Comparison of ENCODE assay signal across 9 mouse cellular contexts in the genomic region with DNA sequence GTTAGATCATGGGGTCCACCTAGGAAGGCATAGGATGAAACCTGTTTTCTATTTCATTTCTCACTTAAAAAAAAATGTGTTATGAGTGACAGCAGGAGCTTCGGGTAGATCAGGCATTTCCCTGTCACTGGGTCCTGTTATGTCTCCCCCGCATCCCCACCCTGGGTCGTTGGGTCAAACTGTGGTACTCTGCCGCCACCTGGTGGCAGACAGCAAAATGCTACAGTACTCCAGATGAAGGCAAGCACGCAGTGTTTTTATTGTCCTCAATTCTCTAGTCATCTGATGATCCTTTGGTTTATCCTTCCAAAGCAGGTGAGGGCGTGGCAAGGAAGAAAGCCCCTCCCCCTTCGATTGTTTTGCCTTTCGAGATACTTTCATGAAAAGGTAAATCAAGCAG.
DNase-seq lines count a peak whose midpoint lies in the region; ATAC-seq and TF ChIP-seq lines count a peak whose summit lies in the region.
"Had no signal": no experiment of that assay in that cellular context is flagged by ENCODE, and none has a peak within 500 bp of the region (broad histone marks: within the 10 kb centered on the region; RNA-seq: fewer than 3 reads in every experiment).

No protein-coding gene starts in this region.

- no peaks in the 10 kb centered on the region for H3K36me3 ChIP-seq in heart, embryonic 13.5 days
- H3K36me3 ChIP-seq in lung, embryonic 14.5 days (ENCODE audit: insufficient read depth): no peaks in the 10 kb centered on the region

- 0 out of 2 replicates have a peak overlapping the region, but pooled peaks have one; percentile 0 for H3K4me2 ChIP-seq in heart, embryonic 13.5 days
- no peak overlapping the region for H3K4me2 ChIP-seq in lung, embryonic 14.5 days

- H3K9ac ChIP-seq in heart, embryonic 13.5 days: peak overlapping the region; percentile 14; the same call in 1 of the 2 replicates
- no peak overlapping the region for H3K9ac ChIP-seq in lung, embryonic 14.5 days

- peak; percentile 63 for DNase-seq in A20 (ENCODE audit: low read depth, low spot score)
- peak; percentile 68 to 78 for DNase-seq in adrenal gland, adult 18-20 months (ENCODE audit: low spot score in 2 of 2)
- peak; percentile 82 for DNase-seq in embryo, embryonic 11 days
- peak; percentile 63 for DNase-seq in kidney, postnatal 14 days
- DNase-seq in lung, embryonic 14.5 days: peak; percentile 84
- peak; percentile 74 for DNase-seq in ovary, postnatal 36 days (ENCODE audit: low spot score)
- peak; percentile 40 for DNase-seq in urinary bladder, postnatal 10 days (ENCODE audit: low spot score)

- WGBS in heart, embryonic 13.5 days: 2% methylated on average over 8 of the region's 8 CpGs
- WGBS in lung, embryonic 14.5 days: 1% methylated on average over 8 of the region's 8 CpGs

- no peak overlapping the region for H3K27ac ChIP-seq in heart, embryonic 13.5 days (replicated peaks)
- H3K27ac ChIP-seq in lung, embryonic 14.5 days (ENCODE audit: low read depth): no peak overlapping the region

- no peaks in the 10 kb centered on the region for H3K9me3 ChIP-seq in heart, embryonic 13.5 days
- no peaks in the 10 kb centered on the region for H3K9me3 ChIP-seq in lung, embryonic 14.5 days (ENCODE audit: low read depth, low read length)

- no peak overlapping the region for H3K4me3 ChIP-seq in heart, embryonic 13.5 days
- no peak overlapping the region for H3K4me3 ChIP-seq in lung, embryonic 14.5 days (ENCODE audit: low read depth, low read length)
- H3K4me3 ChIP-seq: erythroblast, embryonic 14.5 days had no signal

- no peaks in the 10 kb centered on the region for H3K27me3 ChIP-seq in heart, embryonic 13.5 days (replicated peaks)
- H3K27me3 ChIP-seq in lung, embryonic 14.5 days (ENCODE audit: insufficient read depth, low read length): no peaks in the 10 kb centered on the region

- TF ChIP-seq CTCF in lung, embryonic 14.5 days (IDR thresholded peaks at IDR 0.05; ENCODE audit: low read depth): peak; percentile 97

- no peak for ATAC-seq in heart, embryonic 13.5 days (ENCODE audit: extremely low read depth, insufficient number of reproducible peaks, low FRiP score, low TSS enrichment)
- ATAC-seq in lung, embryonic 14.5 days (ENCODE audit: insufficient read depth): peak; percentile 54; the same call in 1 of the 2 replicates

- H3K4me1 ChIP-seq in heart, embryonic 13.5 days: peaks cover 57% of the 10 kb centered on the region
- no peaks in the 10 kb centered on the region for H3K4me1 ChIP-seq in lung, embryonic 14.5 days (ENCODE audit: insufficient read depth)
